Mouse (Mus musculus): Measurements from ENCODE around the gene Pard3. TPM values are rescaled to one million over a fixed set of nuclear protein-coding genes. Genes with fewer than 3 reads are reported as not detected.

Gene Pard3
- polyA plus RNA-seq, 1 experiment from 2014 or later: 22.7 TPM

- Histone ChIP-seq H3K9me3 (ENCODE audit: control insufficient read depth, low read length) (no peaks in the 10 kb centered on the region), H3K27ac (ENCODE audit: low read depth, low read length) (no peak overlapping the region), H3K4me2 (ENCODE audit: low read depth, low read length) (no peak overlapping the region), H3K9ac (replicated peaks; ENCODE audit: low read depth, low read length) (no peak overlapping the region), H3K4me3 (ENCODE audit: low read depth, low read length) (no peak overlapping the region), H3K4me1 (ENCODE audit: control insufficient read depth, insufficient read depth, low read length) (0 out of 2 replicates have a peak, but pooled peaks cover 3% of the 10 kb centered on the region), H3K27me3 (ENCODE audit: control insufficient read depth, insufficient read depth, low read length) (no peaks in the 10 kb centered on the region), H3K36me3 (ENCODE audit: control insufficient read depth, insufficient read depth, low read length) (no peaks in the 10 kb centered on the region)
- no peak for ATAC-seq (ENCODE audit: low read depth)
- WGBS: 42% methylated on average over 3 of the region's 3 CpGs
These were observed 198.7 kb downstream of the Pard3 start for GRCm38 (mm10) chr8:127262436-127262835.

- H3K4me1 ChIP-seq (ENCODE audit: control insufficient read depth, insufficient read depth, low read length): peaks cover 5% of the 10 kb centered on the region
- no peak overlapping the region for H3K9ac ChIP-seq (replicated peaks; ENCODE audit: low read depth, low read length)
- ATAC-seq (ENCODE audit: low read depth): no peak
- no peaks in the 10 kb centered on the region for H3K27me3 ChIP-seq (ENCODE audit: control insufficient read depth, insufficient read depth, low read length)
- no peak overlapping the region for H3K4me3 ChIP-seq (ENCODE audit: low read depth, low read length)
- WGBS: 83% methylated on average over 4 of the region's 4 CpGs
- H3K9me3 ChIP-seq (ENCODE audit: control insufficient read depth, low read length): no peaks in the 10 kb centered on the region
- no peak overlapping the region for H3K27ac ChIP-seq (ENCODE audit: low read depth, low read length)
- no peaks in the 10 kb centered on the region for H3K36me3 ChIP-seq (ENCODE audit: control insufficient read depth, insufficient read depth, low read length)
- H3K4me2 ChIP-seq (ENCODE audit: low read depth, low read length): no peak overlapping the region
These were observed 199.2 kb downstream of the Pard3 start for GRCm38 (mm10) chr8:127262926-127263325.

- no peaks in the 10 kb centered on the region for H3K9me3 ChIP-seq (ENCODE audit: control insufficient read depth, low read length)
- no peak overlapping the region for H3K4me2 ChIP-seq (ENCODE audit: low read depth, low read length)
- H3K27me3 ChIP-seq (ENCODE audit: control insufficient read depth, insufficient read depth, low read length): no peaks in the 10 kb centered on the region
- no peaks in the 10 kb centered on the region for H3K36me3 ChIP-seq (ENCODE audit: control insufficient read depth, insufficient read depth, low read length)
- WGBS: 58% methylated on average over 5 of the region's 5 CpGs
- H3K4me3 ChIP-seq (ENCODE audit: low read depth, low read length): no peak overlapping the region
- H3K9ac ChIP-seq (replicated peaks; ENCODE audit: low read depth, low read length): no peak overlapping the region
- H3K4me1 ChIP-seq (ENCODE audit: control insufficient read depth, insufficient read depth, low read length): peaks cover 7% of the 10 kb centered on the region
- ATAC-seq (ENCODE audit: low read depth): no peak
- no peak overlapping the region for H3K27ac ChIP-seq (ENCODE audit: low read depth, low read length)
These were observed 199.8 kb downstream of the Pard3 start for GRCm38 (mm10) chr8:127263457-127263856.

- no peak overlapping the region for H3K4me3 ChIP-seq (ENCODE audit: low read depth, low read length)
- WGBS: 87% methylated on average over 8 of the region's 8 CpGs
- no peak overlapping the region for H3K27ac ChIP-seq (ENCODE audit: low read depth, low read length)
- H3K4me1 ChIP-seq (ENCODE audit: control insufficient read depth, insufficient read depth, low read length): peaks cover 8% of the 10 kb centered on the region
- no peak overlapping the region for H3K9ac ChIP-seq (replicated peaks; ENCODE audit: low read depth, low read length)
- no peaks in the 10 kb centered on the region for H3K36me3 ChIP-seq (ENCODE audit: control insufficient read depth, insufficient read depth, low read length)
- no peaks in the 10 kb centered on the region for H3K9me3 ChIP-seq (ENCODE audit: control insufficient read depth, low read length)
- H3K4me2 ChIP-seq (ENCODE audit: low read depth, low read length): no peak overlapping the region
- ATAC-seq (ENCODE audit: low read depth): no peak
- no peaks in the 10 kb centered on the region for H3K27me3 ChIP-seq (ENCODE audit: control insufficient read depth, insufficient read depth, low read length)
These were observed 201.2 kb downstream of the Pard3 start for GRCm38 (mm10) chr8:127264691-127265470.

- 17% methylated on average over 5 of the region's 5 CpGs for WGBS
These were observed 203.1 kb downstream of the Pard3 start for GRCm38 (mm10) chr8:127266777-127267176.

GRCm38 (mm10) chr8:127268239-127269024 lies 204.7 kb downstream of the Pard3 start:
- Histone ChIP-seq H3K9me3 (ENCODE audit: control insufficient read depth, low read length) (no peaks in the 10 kb centered on the region), H3K36me3 (ENCODE audit: control insufficient read depth, insufficient read depth, low read length) (no peaks in the 10 kb centered on the region), H3K27ac (ENCODE audit: low read depth, low read length) (no peak overlapping the region), H3K27me3 (ENCODE audit: control insufficient read depth, insufficient read depth, low read length) (no peaks in the 10 kb centered on the region), H3K4me2 (ENCODE audit: low read depth, low read length) (no peak overlapping the region), H3K9ac (replicated peaks; ENCODE audit: low read depth, low read length) (no peak overlapping the region), H3K4me1 (ENCODE audit: control insufficient read depth, insufficient read depth, low read length) (peaks cover 8% of the 10 kb centered on the region), H3K4me3 (ENCODE audit: low read depth, low read length) (no peak overlapping the region)
- peak; percentile 76; the same call in 1 of the 2 replicates for ATAC-seq (ENCODE audit: low read depth)
- 26% methylated on average over 12 of the region's 12 CpGs for WGBS

More at GRCm38 (mm10) chr8:127266777-127267176, 203.1 kb downstream of the Pard3 start:
- Histone ChIP-seq H3K9me3 (ENCODE audit: control insufficient read depth, low read length) (no peaks in the 10 kb centered on the region), H3K4me2 (ENCODE audit: low read depth, low read length) (no peak overlapping the region), H3K36me3 (ENCODE audit: control insufficient read depth, insufficient read depth, low read length) (no peaks in the 10 kb centered on the region), H3K9ac (replicated peaks; ENCODE audit: low read depth, low read length) (no peak overlapping the region), H3K4me1 (ENCODE audit: control insufficient read depth, insufficient read depth, low read length) (peaks cover 8% of the 10 kb centered on the region), H3K27ac (ENCODE audit: low read depth, low read length) (peak overlapping the region; percentile 31; the same call in 1 of the 2 replicates), H3K27me3 (ENCODE audit: control insufficient read depth, insufficient read depth, low read length) (no peaks in the 10 kb centered on the region), H3K4me3 (ENCODE audit: low read depth, low read length) (no peak overlapping the region)
- no peak for ATAC-seq (ENCODE audit: low read depth)

GRCm38 (mm10) chr8:127269082-127269747 lies 205.5 kb downstream of the Pard3 start:
- Histone ChIP-seq H3K4me3 (ENCODE audit: low read depth, low read length) (no peak overlapping the region), H3K27ac (ENCODE audit: low read depth, low read length) (no peak overlapping the region), H3K27me3 (ENCODE audit: control insufficient read depth, insufficient read depth, low read length) (no peaks in the 10 kb centered on the region), H3K36me3 (ENCODE audit: control insufficient read depth, insufficient read depth, low read length) (no peaks in the 10 kb centered on the region), H3K4me1 (ENCODE audit: control insufficient read depth, insufficient read depth, low read length) (peaks cover 8% of the 10 kb centered on the region), H3K9ac (replicated peaks; ENCODE audit: low read depth, low read length) (no peak overlapping the region), H3K9me3 (ENCODE audit: control insufficient read depth, low read length) (no peaks in the 10 kb centered on the region), H3K4me2 (ENCODE audit: low read depth, low read length) (no peak overlapping the region)
- WGBS: 68% methylated on average over 2 of the region's 2 CpGs
- ATAC-seq (ENCODE audit: low read depth): no peak

- H3K4me1 ChIP-seq (ENCODE audit: control insufficient read depth, insufficient read depth, low read length): peaks cover 8% of the 10 kb centered on the region
- H3K4me3 ChIP-seq (ENCODE audit: low read depth, low read length): no peak overlapping the region
- H3K36me3 ChIP-seq (ENCODE audit: control insufficient read depth, insufficient read depth, low read length): no peaks in the 10 kb centered on the region
- H3K4me2 ChIP-seq (ENCODE audit: low read depth, low read length): no peak overlapping the region
- no peak for ATAC-seq (ENCODE audit: low read depth)
- no peaks in the 10 kb centered on the region for H3K27me3 ChIP-seq (ENCODE audit: control insufficient read depth, insufficient read depth, low read length)
- WGBS: 94% methylated on average over 3 of the region's 3 CpGs
- H3K9me3 ChIP-seq (ENCODE audit: control insufficient read depth, low read length): no peaks in the 10 kb centered on the region
- H3K9ac ChIP-seq (replicated peaks; ENCODE audit: low read depth, low read length): no peak overlapping the region
- no peak overlapping the region for H3K27ac ChIP-seq (ENCODE audit: low read depth, low read length)
These were observed 207.5 kb downstream of the Pard3 start for GRCm38 (mm10) chr8:127271186-127271585.
